ENCODE assay signal across 9 mouse cellular contexts in genomic region chr2:31884806-31885205, GRCm38 (mm10). TPM values are rescaled to one million over a fixed set of nuclear protein-coding genes. Genes with fewer than 3 reads are reported as not detected.
A peak's percentile ranks its signal among the peaks of the same experiment; 100 is the strongest.
DNase-seq lines count a peak whose midpoint lies in the region; ATAC-seq and TF ChIP-seq lines count a peak whose summit lies in the region.
"Had no signal": no experiment of that assay in that cellular context is flagged by ENCODE, and none has a peak within 500 bp of the region (broad histone marks: within the 10 kb centered on the region; RNA-seq: fewer than 3 reads in every experiment).

No protein-coding gene starts in this region.

- DNase-seq in adrenal gland, postnatal 14 days, result peak; percentile 75
- no peak for DNase-seq in adrenal gland, postnatal 4 days (ENCODE audit: low spot score in 2 of 2)
- peak; percentile 73 for DNase-seq in kidney, postnatal 0 days (ENCODE audit: low spot score)
- peak; percentile 79 for DNase-seq in brain, adult 2 months (ENCODE audit: low read depth, low spot score)
- DNase-seq in lung, postnatal 14 days, result peak; percentile 44
- no peak for DNase-seq in urinary bladder, postnatal 4 days (ENCODE audit: low spot score in 2 of 2)

- peaks cover 16% of the 10 kb centered on the region for H3K27me3 ChIP-seq in kidney, postnatal 0 days (ENCODE audit: insufficient read depth, low read length)
- H3K27me3 ChIP-seq in kidney, embryonic 14.5 days (ENCODE audit: control insufficient read depth, insufficient read depth, low read length), result peaks cover 53% of the 10 kb centered on the region

- no peak overlapping the region for H3K27ac ChIP-seq in kidney, postnatal 0 days
- H3K27ac ChIP-seq in kidney, embryonic 14.5 days (ENCODE audit: low read depth, low read length), result no peak overlapping the region
- H3K27ac ChIP-seq: macrophage had no signal

- H3K9ac ChIP-seq in kidney, postnatal 0 days (ENCODE audit: low read depth, low read length), result no peak overlapping the region
- no peak overlapping the region for H3K9ac ChIP-seq in kidney, embryonic 14.5 days (ENCODE audit: low read depth, low read length)

- TF ChIP-seq CTCF in kidney, postnatal 0 days (IDR thresholded peaks at IDR 0.05; ENCODE audit: low read depth), result peak; percentile 72

- H3K9me3 ChIP-seq in kidney, postnatal 0 days (replicated peaks; ENCODE audit: low read length), result no peaks in the 10 kb centered on the region
- H3K9me3 ChIP-seq in kidney, embryonic 14.5 days (ENCODE audit: control insufficient read depth, low read length), result no peaks in the 10 kb centered on the region

- no peak for ATAC-seq in kidney, postnatal 0 days (replicated peaks; ENCODE audit: low FRiP score, low read depth)
- ATAC-seq in kidney, embryonic 14.5 days (ENCODE audit: low FRiP score, low TSS enrichment), result no peak
- peak; percentile 36 for ATAC-seq in inflammation-experienced regulatory T-cells, adult 6 months

- WGBS in kidney, postnatal 0 days, result 26% methylated on average over 6 of the region's 6 CpGs
- 27% methylated on average over 6 of the region's 6 CpGs for WGBS in kidney, embryonic 14.5 days

- no peaks in the 10 kb centered on the region for H3K4me1 ChIP-seq in kidney, postnatal 0 days (replicated peaks; ENCODE audit: insufficient read depth, low read length)
- H3K4me1 ChIP-seq in kidney, embryonic 14.5 days (ENCODE audit: control insufficient read depth, insufficient read depth, low read length), result peaks cover 12% of the 10 kb centered on the region; the same call in 1 of the 2 replicates

- no peaks in the 10 kb centered on the region for H3K36me3 ChIP-seq in kidney, postnatal 0 days (ENCODE audit: insufficient read depth, low read length)
- no peaks in the 10 kb centered on the region for H3K36me3 ChIP-seq in kidney, embryonic 14.5 days (ENCODE audit: control insufficient read depth, insufficient read depth, low read length)

- H3K4me2 ChIP-seq in kidney, postnatal 0 days (ENCODE audit: low read length), result no peak overlapping the region
- no peak overlapping the region for H3K4me2 ChIP-seq in kidney, embryonic 14.5 days (replicated peaks; ENCODE audit: low read depth, low read length)

- H3K4me3 ChIP-seq in kidney, postnatal 0 days (replicated peaks; ENCODE audit: low read depth, low read length), result no peak overlapping the region
- H3K4me3 ChIP-seq in kidney, embryonic 14.5 days (ENCODE audit: low read length), result no peak overlapping the region

RNA-seq across cellular contexts. Expression of gene Lamc3, which starts 2.3 kb away (rescaled TPM):
- 14.4 and 14.9 TPM in 2 replicates for total RNA-seq in adrenal gland, postnatal 14 days (2021)
- 10 to 100 TPM; 18.7 to 19.6 TPM for total RNA-seq in adrenal gland, postnatal 4 days (2021)
- 2.8 TPM in 2 replicates for polyA plus RNA-seq in kidney, postnatal 0 days (2015; fragmentation: Nextera tagmentation; extraction: Ambion mirVana)
- polyA plus RNA-seq in kidney, embryonic 14.5 days (2014; fragmentation: Nextera tagmentation; extraction: Ambion mirVana), result 2.0 and 3.6 TPM in 2 replicates
- not detected for polyA plus RNA-seq in inflammation-experienced regulatory T-cells, adult 6 months (2017; shearing (Covaris generic))
- polyA plus RNA-seq: macrophage had no signal

RNA-seq across cellular contexts. Expression of gene Fibcd1, which starts 39.0 kb away (rescaled TPM):
- total RNA-seq in adrenal gland, postnatal 14 days (2021), result 0.07 and 0.38 TPM in 2 replicates
- total RNA-seq in adrenal gland, postnatal 4 days (2021), result 1 to 10 TPM; 1.1 to 2.2 TPM
- 0.75 and 0.89 TPM in 2 replicates for polyA plus RNA-seq in kidney, postnatal 0 days (2015; fragmentation: Nextera tagmentation; extraction: Ambion mirVana)
- polyA plus RNA-seq in kidney, embryonic 14.5 days (2014; fragmentation: Nextera tagmentation; extraction: Ambion mirVana), result 1.1 TPM in 2 replicates
- polyA plus RNA-seq in inflammation-experienced regulatory T-cells, adult 6 months (2017; shearing (Covaris generic)), result under 1 TPM in 1 of 3 experiments, not detected in 2; 0.22 TPM
- polyA plus RNA-seq: macrophage had no signal

Comparison
In these comparisons a context has a peak if more than half of its experiments do, and no peak if none do; other contexts are left out.
1. DNase-seq: peak in adrenal gland, postnatal 14 days (single experiment), kidney, postnatal 0 days (single experiment), brain, adult 2 months (single experiment) and lung, postnatal 14 days (single experiment); none in adrenal gland, postnatal 4 days (0 of 2) and urinary bladder, postnatal 4 days (0 of 2).